Mouse (Mus musculus) bone marrow, adult 2 months (tissue): ENCODE measurements at regions not wholly inside any gene's neighbourhood (a gene's known extent, or its start where the extent isn't known, plus 50 kb on each side); places are given as distances from the start of the nearest gene placed in this dataset.

ENCODE experiments used
- CTCF ChIP-seq: fragments of 200-500 bp; IDR thresholded peaks from 2 replicates; pipeline ENCODE4 v1.5.1; 2011; ENCODE audit warnings: low read length, control low read depth; ENCODE audit not compliant: control insufficient read depth, insufficient read depth
- POLR2A ChIP-seq: fragments of 200-500 bp; IDR thresholded peaks from 2 replicates; pipeline ENCODE4 v1.6.1; 2011; ENCODE audit warnings: low read depth, mild to moderate bottlenecking, control low read depth, low read length, borderline replicate concordance; ENCODE audit not compliant: control insufficient read depth

DNA sequence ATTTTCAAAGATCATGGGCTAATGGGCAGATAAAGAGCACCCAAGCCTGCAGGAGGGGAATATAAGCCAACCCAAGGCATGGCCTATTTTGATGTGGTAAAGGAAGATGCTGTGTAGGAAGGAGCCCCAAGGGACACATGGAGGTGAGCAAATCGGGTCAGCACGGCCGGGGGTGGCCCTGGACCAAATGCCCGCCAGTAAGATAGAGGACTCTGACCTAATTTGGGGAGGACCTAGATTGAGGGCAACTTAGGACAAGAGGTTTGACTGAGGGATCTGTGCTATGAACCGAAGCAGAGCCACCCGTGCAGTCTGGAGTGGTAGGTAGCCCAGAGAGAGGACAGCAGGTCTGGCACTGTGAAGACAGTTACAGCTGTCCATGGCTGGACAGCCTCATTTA, 166.9 kb upstream of the Myt1l start:
- TF ChIP-seq CTCF: no peak
- TF ChIP-seq POLR2A: no peak
